In the genomic region with DNA sequence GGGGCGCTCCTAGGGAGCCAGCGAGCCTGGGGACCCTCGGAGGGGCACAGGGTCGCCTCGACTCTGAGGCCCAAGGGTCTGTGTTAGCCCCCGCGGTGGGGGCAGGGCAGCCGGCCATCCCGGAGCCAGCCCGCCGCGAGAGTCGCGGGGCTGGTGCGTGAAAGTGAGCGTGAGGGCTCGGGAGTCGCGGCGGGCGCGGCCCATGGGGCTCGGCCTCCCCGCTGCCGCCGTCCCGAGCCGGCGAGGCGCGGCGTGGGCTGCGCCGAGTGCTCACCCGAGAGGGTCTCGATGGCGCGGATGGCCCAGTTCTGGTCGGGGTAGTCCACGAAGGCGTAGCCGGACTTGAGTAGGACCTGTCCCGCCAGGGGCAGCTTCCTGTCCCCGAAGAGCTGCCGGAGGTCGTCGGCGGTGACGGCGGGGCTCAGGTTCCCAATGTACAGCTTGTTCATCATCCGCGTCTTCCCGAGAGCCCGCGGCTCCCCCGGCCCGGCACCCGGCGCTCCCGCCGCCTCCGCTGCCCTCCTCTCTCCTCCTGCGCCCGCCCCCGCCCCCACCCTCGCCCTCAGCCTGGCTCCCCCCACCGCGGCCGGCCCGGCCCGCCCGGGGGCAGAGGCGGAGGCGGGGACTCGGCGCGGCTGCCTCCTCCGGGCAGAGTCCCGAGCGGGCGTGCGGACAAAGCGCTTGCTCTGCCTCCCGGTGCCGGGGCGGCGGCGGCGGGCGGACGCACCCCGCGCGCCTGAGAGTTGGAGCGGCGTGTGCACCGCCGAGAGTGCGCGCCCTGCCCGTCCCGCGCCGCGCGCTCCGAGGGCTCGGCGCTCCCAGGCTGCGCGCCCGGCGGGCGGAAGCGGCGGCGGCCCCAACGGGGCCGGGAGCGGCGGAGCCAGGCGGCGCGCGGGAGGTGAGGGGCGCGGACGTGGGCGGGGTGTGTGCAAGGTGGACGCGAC, we compare ENCODE assay signal across 8 mouse cellular contexts. TPM values are rescaled to one million over a fixed set of nuclear protein-coding genes. Genes with fewer than 3 reads are reported as not detected.
DNase-seq lines count a peak whose midpoint lies in the region; ATAC-seq lines count a peak whose summit lies in the region.

A gene (minus strand): TSS at position 788 of the 944 bp plus-strand sequence.

- peak within 1 kb of the TSS; percentile 100 for H3K9ac ChIP-seq in intestine, embryonic 15.5 days
- peak within 1 kb of the TSS; percentile 48 for H3K9ac ChIP-seq in liver, embryonic 15.5 days
- H3K9ac ChIP-seq in neural tube, embryonic 14.5 days (replicated peaks; ENCODE audit: low read depth, low read length) = peak within 1 kb of the TSS; percentile 86

- peak within 1 kb of the TSS; percentile 95 for H3K27ac ChIP-seq in intestine, embryonic 15.5 days
- H3K27ac ChIP-seq in liver, embryonic 15.5 days (replicated peaks) = no peak within 1 kb of the TSS
- H3K27ac ChIP-seq in neural tube, embryonic 14.5 days (ENCODE audit: low read depth, low read length) = peak within 1 kb of the TSS; percentile 80

- under 1% methylated on average over 107 of the region's 131 CpGs for WGBS in intestine, embryonic 15.5 days
- WGBS in liver, embryonic 15.5 days (ENCODE audit: insufficient replicate concordance) = under 1% methylated on average over 121 of the region's 131 CpGs
- under 1% methylated on average over 90 of the region's 131 CpGs for WGBS in neural tube, embryonic 14.5 days

- no peaks in the 10 kb centered on the region; the same call in 1 of the 2 replicates for H3K4me1 ChIP-seq in intestine, embryonic 15.5 days (replicated peaks)
- H3K4me1 ChIP-seq in liver, embryonic 15.5 days (replicated peaks) = peaks cover 3% of the 10 kb centered on the region; the same call in 1 of the 2 replicates
- peaks cover 17% of the 10 kb centered on the region for H3K4me1 ChIP-seq in neural tube, embryonic 14.5 days (ENCODE audit: control insufficient read depth, insufficient read depth, low read length)

- H3K36me3 ChIP-seq in intestine, embryonic 15.5 days = no peaks in the 10 kb centered on the region
- no peaks in the 10 kb centered on the region for H3K36me3 ChIP-seq in liver, embryonic 15.5 days (replicated peaks)
- no peaks in the 10 kb centered on the region for H3K36me3 ChIP-seq in neural tube, embryonic 14.5 days (ENCODE audit: control insufficient read depth, insufficient read depth, low read length)

- peak; percentile 31; the same call in 1 of the 2 replicates for ATAC-seq in frontal cortex, adult (ENCODE audit: low TSS enrichment)
- peak; percentile 37 for ATAC-seq in granulocyte monocyte progenitor cell, adult 5-6 weeks (replicated peaks; ENCODE audit: poor library complexity, severe bottlenecking)
- ATAC-seq in intestine, embryonic 15.5 days = peak; percentile 93
- peak; percentile 78 for ATAC-seq in liver, embryonic 15.5 days (ENCODE audit: insufficient read depth)
- peak; percentile 79 for ATAC-seq in neural tube, embryonic 14.5 days (ENCODE audit: low read depth)

- H3K4me3 ChIP-seq in intestine, embryonic 15.5 days (replicated peaks) = peak within 1 kb of the TSS; percentile 100
- H3K4me3 ChIP-seq in liver, embryonic 15.5 days (replicated peaks) = peak within 1 kb of the TSS; percentile 60
- H3K4me3 ChIP-seq in neural tube, embryonic 14.5 days (ENCODE audit: low read depth, low read length) = peak within 1 kb of the TSS; percentile 94

- no peaks in the 10 kb centered on the region for H3K9me3 ChIP-seq in intestine, embryonic 15.5 days
- H3K9me3 ChIP-seq in liver, embryonic 15.5 days (replicated peaks) = no peaks in the 10 kb centered on the region
- H3K9me3 ChIP-seq in neural tube, embryonic 14.5 days (ENCODE audit: control insufficient read depth, low read length) = no peaks in the 10 kb centered on the region

- no peaks in the 10 kb centered on the region for H3K27me3 ChIP-seq in intestine, embryonic 15.5 days (replicated peaks)
- peaks cover 65% of the 10 kb centered on the region for H3K27me3 ChIP-seq in liver, embryonic 15.5 days
- no peaks in the 10 kb centered on the region for H3K27me3 ChIP-seq in neural tube, embryonic 14.5 days (ENCODE audit: control insufficient read depth, insufficient read depth, low read length)

- DNase-seq in frontal cortex, postnatal 14 days (ENCODE audit: low spot score in 2 of 2) = no peak
- DNase-seq in embryo, embryonic 10.5 days (ENCODE audit: low spot score) = peak; percentile 77
- DNase-seq in urinary bladder, postnatal 25 days (ENCODE audit: low spot score) = peak; percentile 59

- peak within 1 kb of the TSS; percentile 78 for H3K4me2 ChIP-seq in intestine, embryonic 15.5 days (replicated peaks)
- H3K4me2 ChIP-seq in liver, embryonic 15.5 days = peak within 1 kb of the TSS; percentile 67
- H3K4me2 ChIP-seq in neural tube, embryonic 14.5 days (ENCODE audit: low read depth, low read length) = peak within 1 kb of the TSS; percentile 80

RNA-seq across cellular contexts. Expression of the gene that starts here (rescaled TPM):
- 2.4 and 3.2 TPM in 2 replicates for total RNA-seq in granulocyte monocyte progenitor cell, adult 5-6 weeks (2014; fragmentation: Nextera tagmentation)
- total RNA-seq in granulocyte monocyte progenitor cell, adult 5-6 weeks (2017) = 1.6 and 3.2 TPM in 2 replicates
- 107 and 116 TPM in 2 replicates for polyA plus RNA-seq in intestine, embryonic 15.5 days (2015; fragmentation: Nextera tagmentation; extraction: Ambion mirVana)
- 8.4 and 8.7 TPM in 2 replicates for polyA plus RNA-seq in liver, embryonic 15.5 days (2015; fragmentation: Nextera tagmentation; extraction: Ambion mirVana)
- polyA plus RNA-seq in neural tube, embryonic 14.5 days (2014; fragmentation: Nextera tagmentation; extraction: Ambion mirVana) = 16.6 and 28.2 TPM in 2 replicates

Comparison
In these comparisons a context has a peak if more than half of its experiments do, and no peak if none do; other contexts are left out.
1. ATAC-seq: peak in every context shown above with its lines; median percentile 93 in intestine, embryonic 15.5 days; 79 in neural tube, embryonic 14.5 days; 78 in liver, embryonic 15.5 days; 37 in granulocyte monocyte progenitor cell, adult 5-6 weeks; 31 in frontal cortex, adult.
2. DNase-seq: peak in embryo, embryonic 10.5 days (single experiment) and urinary bladder, postnatal 25 days (single experiment); none in frontal cortex, postnatal 14 days (0 of 2).
3. H3K9ac ChIP-seq: peak in every context shown above with its lines; median percentile 100 in intestine, embryonic 15.5 days; 86 in neural tube, embryonic 14.5 days; 48 in liver, embryonic 15.5 days.
4. Peak in every context shown above with its lines, with median percentiles within 50 percentile points of each other: H3K4me2 ChIP-seq and H3K4me3 ChIP-seq.